Mouse (Mus musculus) midbrain, embryonic 13.5 days (tissue): ENCODE measurements at regions not wholly inside any gene's neighbourhood (a gene's known extent, or its start where the extent isn't known, plus 50 kb on each side); places are given as distances from the start of the nearest gene placed in this dataset.

Experiments used
- ATAC-seq: fragments of 200-750 bp; cut with Nextera tagmentation; 2 replicates; pipeline ENCODE4 v1.8.0; 2017; ENCODE audit warnings: mild to moderate bottlenecking, moderate TSS enrichment, moderate library complexity
- H3K27ac ChIP-seq: fragments of 300-500 bp; sonication (generic); 2 replicates; pipeline ENCODE4 v1.5.1; 2015; ENCODE audit warnings: inconsistent platforms, mild to moderate bottlenecking, moderate library complexity
- H3K27me3 ChIP-seq: fragments of 300-500 bp; sonication (generic); 2 replicates; pipeline ENCODE4 v1.6.1; 2015; ENCODE audit warnings: mild to moderate bottlenecking, inconsistent platforms
- H3K36me3 ChIP-seq: fragments of 300-500 bp; sonication (generic); 2 replicates; pipeline ENCODE4 v1.6.1; 2015; ENCODE audit warnings: mild to moderate bottlenecking, inconsistent platforms
- H3K4me1 ChIP-seq: fragments of 300-500 bp; sonication (generic); replicated peaks from 2 replicates; pipeline ENCODE4 v1.6.1; 2015; ENCODE audit warnings: inconsistent platforms
- H3K4me2 ChIP-seq: fragments of 300-500 bp; sonication (generic); replicated peaks from 2 replicates; pipeline ENCODE4 v1.6.1; 2015; ENCODE audit warnings: moderate library complexity, mild to moderate bottlenecking, inconsistent platforms
- H3K4me3 ChIP-seq: fragments of 300-500 bp; sonication (generic); replicated peaks from 2 replicates; pipeline ENCODE4 v1.5.1; 2015; ENCODE audit warnings: mild to moderate bottlenecking, inconsistent platforms
- H3K9ac ChIP-seq: fragments of 300-500 bp; sonication (generic); replicated peaks from 2 replicates; pipeline ENCODE4 v1.6.1; 2015; ENCODE audit warnings: mild to moderate bottlenecking, inconsistent platforms
- H3K9me3 ChIP-seq: fragments of 300-500 bp; sonication (generic); 2 replicates; pipeline ENCODE4 v1.6.1; 2016; ENCODE audit warnings: mild to moderate bottlenecking, inconsistent platforms
- WGBS: fragments of 180-500 bp; shearing (Covaris S2); methylation state at CpG from one replicate; pipeline ENCODE4 v1.1.7; 2015; 5-methylcytosine and 5-hydroxymethylcytosine counted together

GRCm38 (mm10) chr9:43580653-43581052, 163.1 kb upstream of the Nectin1 start:
- Histone ChIP-seq H3K9ac (no peak overlapping the region), H3K9me3 (no peaks in the 10 kb centered on the region), H3K36me3 (no peaks in the 10 kb centered on the region), H3K27me3 (no peaks in the 10 kb centered on the region), H3K4me1 (peaks cover 11% of the 10 kb centered on the region), H3K4me2 (no peak overlapping the region), H3K27ac (peak overlapping the region; percentile 35; the same call in 1 of the 2 replicates), H3K4me3 (no peak overlapping the region)
- ATAC-seq, result peak; percentile 56; the same call in 1 of the 2 replicates
- 20% methylated on average over 6 of the region's 6 CpGs for WGBS

DNA sequence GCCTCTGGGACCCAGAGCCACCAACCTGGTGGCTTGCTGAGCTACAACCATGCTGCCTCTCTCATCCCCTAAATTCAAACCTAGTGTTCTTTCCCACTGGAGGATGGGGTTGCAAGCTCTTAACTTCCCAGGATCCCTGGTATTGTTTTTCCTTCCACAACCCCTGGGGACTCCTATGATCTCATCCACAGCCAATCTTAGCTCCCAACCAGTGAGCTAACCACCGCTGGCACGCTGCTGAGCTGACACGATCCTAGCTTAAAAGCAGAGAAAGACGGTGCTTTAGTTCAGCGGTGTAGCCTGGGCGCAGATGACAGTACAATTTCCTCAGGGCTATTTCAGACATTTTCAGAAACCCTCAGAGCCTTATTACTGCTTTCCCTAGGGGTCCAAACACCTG, 158.2 kb upstream of the Nectin1 start:
- Histone ChIP-seq H3K4me3 (no peak overlapping the region), H3K27me3 (no peaks in the 10 kb centered on the region), H3K36me3 (no peaks in the 10 kb centered on the region), H3K4me1 (peaks cover 5% of the 10 kb centered on the region), H3K9ac (no peak overlapping the region), H3K4me2 (no peak overlapping the region), H3K9me3 (no peaks in the 10 kb centered on the region), H3K27ac (no peak overlapping the region)
- WGBS, result 63% methylated on average over 6 of the region's 6 CpGs
- no peak for ATAC-seq

- Histone ChIP-seq H3K27me3 (no peaks in the 10 kb centered on the region), H3K4me1 (no peaks in the 10 kb centered on the region)
- WGBS, result 82% methylated on average over 6 of the region's 6 CpGs
Measured at GRCm38 (mm10) chr9:43593236-43593635, 150.5 kb upstream of the Nectin1 start.

DNA sequence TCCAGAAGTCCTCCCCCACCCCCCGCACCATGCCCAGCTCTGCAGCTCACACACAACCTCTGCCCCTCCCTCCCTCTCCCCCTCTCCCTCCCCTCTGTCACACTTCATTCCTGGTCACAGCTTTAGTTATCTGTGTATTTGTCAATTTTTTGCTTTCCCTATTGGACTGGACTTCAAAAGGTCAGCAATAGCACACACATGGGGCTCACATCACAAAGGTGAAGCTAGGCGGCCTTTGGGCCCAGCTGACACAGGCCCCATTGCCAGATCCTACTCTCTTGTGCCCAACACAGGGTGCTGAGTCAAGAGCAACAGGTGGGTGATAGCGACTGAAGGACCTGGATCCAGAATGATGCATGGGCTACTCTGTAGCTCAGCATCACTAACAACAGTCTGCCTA, 149.0 kb upstream of the Nectin1 start:
- whole genome bisulfite sequencing, result 74% methylated on average over 3 of the region's 3 CpGs

More at GRCm38 (mm10) chr9:43593236-43593635, 150.5 kb upstream of the Nectin1 start:
- Histone ChIP-seq H3K27ac (no peak overlapping the region), H3K9ac (no peak overlapping the region), H3K4me3 (no peak overlapping the region), H3K4me2 (no peak overlapping the region), H3K36me3 (no peaks in the 10 kb centered on the region), H3K9me3 (no peaks in the 10 kb centered on the region)
- no peak for ATAC-seq

DNA sequence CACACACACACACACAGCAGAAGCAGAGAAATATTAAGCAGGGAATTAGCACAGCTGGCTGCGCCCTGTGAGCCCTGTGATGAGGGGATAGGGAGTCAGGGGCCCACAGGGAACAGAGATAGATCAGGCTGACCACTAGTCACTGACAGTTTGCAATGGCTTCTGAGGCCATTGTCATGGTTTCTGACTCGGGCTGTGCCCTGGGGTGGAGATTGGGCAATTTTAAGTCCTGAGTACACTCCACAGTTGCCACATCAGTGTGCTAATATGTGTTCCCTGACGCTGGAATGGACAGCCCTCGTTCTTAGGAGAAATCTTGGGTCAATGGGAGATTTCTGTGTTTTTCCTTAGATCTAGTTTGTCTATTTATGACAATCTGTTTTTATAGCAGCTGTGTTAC, 148.3 kb upstream of the Nectin1 start:
- no peak overlapping the region for H3K4me3 ChIP-seq
- H3K4me2 ChIP-seq, result no peak overlapping the region
- no peaks in the 10 kb centered on the region for H3K27me3 ChIP-seq
- no peaks in the 10 kb centered on the region for H3K9me3 ChIP-seq
- H3K36me3 ChIP-seq, result no peaks in the 10 kb centered on the region
- ATAC-seq, result no peak
- WGBS, result 75% methylated on average over 4 of the region's 4 CpGs
- H3K9ac ChIP-seq, result no peak overlapping the region
- no peaks in the 10 kb centered on the region for H3K4me1 ChIP-seq
- no peak overlapping the region for H3K27ac ChIP-seq

More for the DNA sequence above, 149.0 kb upstream of the Nectin1 start:
- Histone ChIP-seq H3K9me3 (no peaks in the 10 kb centered on the region), H3K9ac (no peak overlapping the region), H3K27ac (no peak overlapping the region), H3K36me3 (no peaks in the 10 kb centered on the region), H3K4me2 (no peak overlapping the region), H3K27me3 (no peaks in the 10 kb centered on the region), H3K4me1 (no peaks in the 10 kb centered on the region), H3K4me3 (no peak overlapping the region)
- ATAC-seq, result no peak

DNA sequence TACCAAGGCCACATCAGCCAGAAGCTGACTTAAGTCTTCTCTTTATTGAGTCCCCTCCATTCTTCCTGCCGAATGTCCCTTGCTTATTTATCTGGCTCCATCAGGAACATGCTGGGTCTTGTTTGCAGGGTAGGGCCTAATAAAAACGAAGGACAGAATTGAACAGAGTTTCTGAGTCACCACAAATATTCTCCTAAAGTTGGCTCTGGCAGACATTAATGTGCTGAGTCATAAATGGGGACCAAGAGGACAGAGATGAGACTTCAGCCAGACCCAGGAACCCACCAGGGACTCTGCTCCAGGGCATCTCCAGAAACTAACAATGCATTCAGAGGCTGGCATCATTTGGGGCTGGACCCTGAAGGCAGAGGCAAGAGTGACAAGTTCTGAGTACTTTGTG, 143.4 kb upstream of the Nectin1 start:
- no peak for ATAC-seq
- H3K9me3 ChIP-seq, result no peaks in the 10 kb centered on the region
- WGBS, result 72% methylated on average over 2 of the region's 2 CpGs
- no peak overlapping the region for H3K9ac ChIP-seq
- H3K4me1 ChIP-seq, result no peaks in the 10 kb centered on the region
- no peak overlapping the region for H3K4me2 ChIP-seq
- no peaks in the 10 kb centered on the region for H3K36me3 ChIP-seq
- no peaks in the 10 kb centered on the region for H3K27me3 ChIP-seq
- no peak overlapping the region for H3K27ac ChIP-seq
- H3K4me3 ChIP-seq, result no peak overlapping the region

- H3K27ac ChIP-seq, result no peak overlapping the region
- H3K4me1 ChIP-seq, result peaks cover 3% of the 10 kb centered on the region; the same call in 1 of the 2 replicates
- ATAC-seq, result no peak
- H3K27me3 ChIP-seq, result no peaks in the 10 kb centered on the region
- H3K9me3 ChIP-seq, result no peaks in the 10 kb centered on the region
- 22% methylated on average over 12 of the region's 12 CpGs for WGBS
- H3K36me3 ChIP-seq, result no peaks in the 10 kb centered on the region
- H3K4me3 ChIP-seq, result no peak overlapping the region
- no peak overlapping the region for H3K9ac ChIP-seq
- H3K4me2 ChIP-seq, result no peak overlapping the region
Measured at GRCm38 (mm10) chr9:43617632-43618031, 126.2 kb upstream of the Nectin1 start.

GRCm38 (mm10) chr9:43627558-43627957, 116.2 kb upstream of the Nectin1 start:
- Histone ChIP-seq H3K4me2 (no peak overlapping the region), H3K9me3 (no peaks in the 10 kb centered on the region), H3K4me1 (no peaks in the 10 kb centered on the region), H3K27ac (no peak overlapping the region), H3K27me3 (no peaks in the 10 kb centered on the region), H3K36me3 (no peaks in the 10 kb centered on the region), H3K9ac (no peak overlapping the region), H3K4me3 (no peak overlapping the region)
- 73% methylated on average over 4 of the region's 4 CpGs for WGBS
- ATAC-seq, result no peak

DNA sequence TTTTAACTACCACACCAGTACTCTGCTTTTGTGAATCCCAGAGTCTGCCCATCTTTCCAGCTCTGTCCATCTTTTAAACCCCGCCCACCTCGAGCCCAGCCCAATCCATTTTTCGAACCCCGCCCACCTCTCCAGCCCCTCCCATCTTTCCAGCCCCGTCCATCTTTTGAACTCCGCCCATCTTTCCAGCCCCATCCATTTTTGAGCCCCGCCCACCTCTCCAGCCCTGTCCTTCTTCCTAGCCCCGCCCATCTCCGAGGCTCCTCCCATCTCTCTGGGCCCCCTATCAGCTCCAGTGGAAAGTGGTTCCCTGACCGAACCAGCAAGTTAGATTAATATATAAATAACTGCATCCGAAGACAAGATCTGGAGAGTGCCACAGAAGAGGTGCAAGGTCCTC, 115.0 kb upstream of the Nectin1 start:
- ATAC-seq, result no peak
- H3K36me3 ChIP-seq, result no peaks in the 10 kb centered on the region
- H3K4me3 ChIP-seq, result no peak overlapping the region
- 50% methylated on average over 11 of the region's 11 CpGs for WGBS
- H3K9ac ChIP-seq, result no peak overlapping the region
- no peak overlapping the region for H3K27ac ChIP-seq
- no peaks in the 10 kb centered on the region for H3K27me3 ChIP-seq
- H3K4me2 ChIP-seq, result no peak overlapping the region
- H3K9me3 ChIP-seq, result no peaks in the 10 kb centered on the region
- H3K4me1 ChIP-seq, result no peaks in the 10 kb centered on the region

DNA sequence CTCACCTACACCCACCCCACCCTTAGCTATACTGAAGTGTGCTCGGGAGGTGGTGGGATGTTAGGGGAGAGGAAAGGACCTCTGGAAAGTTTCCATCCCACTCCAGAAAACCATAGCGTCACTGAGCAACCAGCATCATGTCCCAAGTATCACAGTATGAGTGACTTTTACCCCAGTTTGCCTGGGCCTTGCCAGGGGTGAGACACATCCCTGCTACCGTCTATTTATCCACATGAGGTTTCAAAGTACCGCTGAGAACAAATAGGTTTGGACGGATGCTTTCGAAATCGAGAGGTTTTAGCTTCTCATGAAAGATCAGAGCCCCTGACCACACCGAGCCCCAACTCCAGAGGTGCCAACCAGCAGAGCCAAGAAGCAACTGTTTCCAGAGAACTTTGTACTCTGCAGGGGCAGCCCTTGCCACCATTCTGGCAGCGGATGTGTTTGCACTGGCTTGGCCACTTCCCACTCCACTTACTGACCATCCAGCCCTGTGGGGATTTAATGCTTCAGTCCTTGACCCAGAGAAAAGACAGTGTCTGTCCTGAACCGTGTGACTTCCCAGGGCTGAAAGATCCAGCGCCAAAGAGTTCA, 107.3 kb upstream of the Nectin1 start:
- H3K36me3 ChIP-seq, result no peaks in the 10 kb centered on the region
- no peak overlapping the region for H3K9ac ChIP-seq
- H3K27ac ChIP-seq, result no peak overlapping the region
- no peaks in the 10 kb centered on the region for H3K27me3 ChIP-seq
- H3K4me3 ChIP-seq, result no peak overlapping the region
- WGBS, result 86% methylated on average over 11 of the region's 11 CpGs
- no peak for ATAC-seq
- no peaks in the 10 kb centered on the region for H3K4me1 ChIP-seq
- no peak overlapping the region for H3K4me2 ChIP-seq
- no peaks in the 10 kb centered on the region for H3K9me3 ChIP-seq

DNA sequence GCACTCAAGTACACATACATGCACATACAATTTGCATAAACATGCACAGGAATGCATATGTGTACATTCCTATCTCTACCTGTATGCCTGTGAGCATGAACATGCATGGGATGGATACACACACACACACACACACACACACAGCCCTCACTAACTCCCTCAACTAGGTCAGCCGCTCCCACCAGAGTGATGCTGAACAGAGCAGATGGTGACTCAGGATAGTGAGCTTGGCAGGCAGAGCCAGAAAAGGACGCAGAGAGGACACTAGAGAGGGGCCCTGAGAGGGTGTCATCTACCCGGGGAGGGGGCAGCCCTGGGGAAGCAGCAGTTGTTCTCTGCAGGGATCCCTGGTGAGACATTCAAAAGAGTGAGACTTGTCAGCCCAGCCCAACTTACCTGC, 85.6 kb upstream of the Nectin1 start:
- ATAC-seq, result no peak
- no peaks in the 10 kb centered on the region for H3K36me3 ChIP-seq
- H3K27me3 ChIP-seq, result no peaks in the 10 kb centered on the region
- H3K4me1 ChIP-seq, result 0 out of 2 replicates have a peak, but pooled peaks cover 6% of the 10 kb centered on the region
- H3K9ac ChIP-seq, result no peak overlapping the region
- no peak overlapping the region for H3K27ac ChIP-seq
- whole genome bisulfite sequencing, result 76% methylated on average over 3 of the region's 3 CpGs
- no peak overlapping the region for H3K4me3 ChIP-seq
- H3K9me3 ChIP-seq, result no peaks in the 10 kb centered on the region
- H3K4me2 ChIP-seq, result no peak overlapping the region

DNA sequence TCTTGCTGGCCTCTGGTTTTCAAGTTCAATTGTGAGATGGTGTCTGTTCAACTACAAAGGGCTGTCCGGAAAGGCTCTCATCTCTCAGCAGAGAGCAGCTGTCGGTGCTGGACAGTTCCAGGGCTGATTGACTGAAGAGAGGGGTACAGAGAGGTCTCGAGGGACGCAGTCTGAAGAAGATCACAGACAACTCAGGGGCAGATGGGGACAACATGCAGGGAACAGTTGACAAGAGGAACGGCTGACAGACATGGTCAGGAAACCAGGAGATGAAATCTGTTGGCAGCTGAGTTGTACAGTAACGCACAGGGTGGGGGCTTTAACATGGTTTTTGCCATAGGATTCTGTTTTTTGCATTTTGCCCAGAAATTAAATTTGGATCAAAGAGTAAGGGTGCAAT, 84.5 kb upstream of the Nectin1 start:
- WGBS, result 60% methylated on average over 6 of the region's 6 CpGs
- Histone ChIP-seq H3K9ac (no peak overlapping the region), H3K9me3 (no peaks in the 10 kb centered on the region), H3K27ac (no peak overlapping the region), H3K27me3 (no peaks in the 10 kb centered on the region), H3K4me1 (0 out of 2 replicates have a peak, but pooled peaks cover 6% of the 10 kb centered on the region), H3K36me3 (no peaks in the 10 kb centered on the region), H3K4me3 (no peak overlapping the region), H3K4me2 (no peak overlapping the region)
- ATAC-seq, result no peak

GRCm38 (mm10) chr9:43660151-43660550, 83.6 kb upstream of the Nectin1 start:
- no peak overlapping the region for H3K4me3 ChIP-seq
- no peak overlapping the region for H3K9ac ChIP-seq
- ATAC-seq, result no peak
- H3K4me1 ChIP-seq, result 0 out of 2 replicates have a peak, but pooled peaks cover 6% of the 10 kb centered on the region
- no peaks in the 10 kb centered on the region for H3K9me3 ChIP-seq
- H3K36me3 ChIP-seq, result no peaks in the 10 kb centered on the region
- no peak overlapping the region for H3K4me2 ChIP-seq
- WGBS, result 79% methylated on average over 5 of the region's 5 CpGs
- no peaks in the 10 kb centered on the region for H3K27me3 ChIP-seq
- no peak overlapping the region for H3K27ac ChIP-seq
